Mouse (Mus musculus) forebrain, embryonic 13.5 days (tissue): ENCODE data around the gene Cdh16. TPM values are rescaled to one million over a fixed set of nuclear protein-coding genes. Genes with fewer than 3 reads are reported as not detected.
"Not testable (repeated sequence)": the region's sequence is repeated elsewhere in the genome, so short reads cannot be mapped to it uniquely, and the experiment has no call there.

ENCODE experiments used
- ATAC-seq: fragments of 200-750 bp; cut with Nextera tagmentation; 2 replicates; pipeline ENCODE4 v1.8.0; 2017
- H3K27ac ChIP-seq: fragments of 300-500 bp; sonication (generic); 2 replicates; pipeline ENCODE4 v1.5.1; 2015; ENCODE audit warnings: inconsistent platforms, mild to moderate bottlenecking, moderate library complexity
- H3K27me3 ChIP-seq: fragments of 300-500 bp; sonication (generic); 2 replicates; pipeline ENCODE4 v1.6.1; 2015; ENCODE audit warnings: mild to moderate bottlenecking, inconsistent platforms
- H3K36me3 ChIP-seq: fragments of 300-500 bp; sonication (generic); 2 replicates; pipeline ENCODE4 v1.6.1; 2015; ENCODE audit warnings: mild to moderate bottlenecking, inconsistent platforms; ENCODE audit not compliant: poor library complexity, severe bottlenecking
- H3K4me1 ChIP-seq: fragments of 300-500 bp; sonication (generic); 2 replicates; pipeline ENCODE4 v1.6.1; 2015; ENCODE audit warnings: inconsistent platforms
- H3K4me2 ChIP-seq: fragments of 300-500 bp; sonication (generic); 2 replicates; pipeline ENCODE4 v1.6.1; 2015; ENCODE audit warnings: inconsistent platforms, mild to moderate bottlenecking, moderate library complexity
- H3K4me3 ChIP-seq: fragments of 300-500 bp; sonication (generic); 2 replicates; pipeline ENCODE4 v1.5.1; 2015; ENCODE audit warnings: mild to moderate bottlenecking, inconsistent platforms
- H3K9ac ChIP-seq: fragments of 300-500 bp; sonication (generic); 2 replicates; pipeline ENCODE4 v1.6.1; 2015; ENCODE audit warnings: mild to moderate bottlenecking, inconsistent platforms
- H3K9me3 ChIP-seq: fragments of 300-500 bp; sonication (generic); replicated peaks from 2 replicates; pipeline ENCODE4 v1.6.1; 2016; ENCODE audit warnings: inconsistent platforms
- WGBS: fragments of 180-500 bp; shearing (Covaris S2); methylation state at CpG from one replicate; pipeline ENCODE4 v1.1.7; 2015; 5-methylcytosine and 5-hydroxymethylcytosine counted together
- polyA plus RNA-seq: library from polyadenylated mRNA; unstranded; fragments of >200 nt; fragmentation: Nextera tagmentation; extraction: Ambion mirVana; gene quantifications from 2 replicates; pipeline ENCODE4 v1.2.1, GENCODE M21; 2015

Cdh16 gene
- polyA plus RNA-seq: not detected in 2 replicates

DNA sequence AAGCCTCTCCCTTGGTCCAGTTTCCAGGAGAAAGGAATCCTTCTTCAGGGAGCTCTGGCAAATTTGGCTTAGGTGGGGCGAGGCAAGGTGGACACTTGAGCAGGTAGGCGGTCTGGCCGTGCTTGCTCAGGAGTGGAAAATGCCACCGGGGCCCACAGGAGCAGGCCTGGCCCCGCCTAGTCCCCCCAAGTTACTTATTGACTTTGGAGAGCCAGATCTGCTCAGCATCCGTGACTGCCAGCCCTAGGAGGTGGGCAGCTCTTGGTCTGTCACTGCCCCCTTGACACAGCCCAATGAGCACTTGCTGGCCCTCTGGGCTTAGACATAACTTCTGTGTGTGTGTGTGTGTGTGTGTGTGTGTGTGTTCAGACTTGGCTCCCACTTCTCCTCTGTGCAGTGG, at the start of gene Cdh16:
Gene Cdh16, minus strand, starts transcription at position 236 of the 400 bp plus-strand sequence.
- Histone ChIP-seq H3K4me3 (no peak within 1 kb of the TSS), H3K4me1 (no peaks in the 10 kb centered on the region), H3K9ac (no peak within 1 kb of the TSS), H3K27me3 (peaks cover 3% of the 10 kb centered on the region; the same call in 1 of the 2 replicates), H3K9me3 (no peaks in the 10 kb centered on the region), H3K4me2 (no peak within 1 kb of the TSS), H3K27ac (no peak within 1 kb of the TSS), H3K36me3 (no peaks in the 10 kb centered on the region)
- WGBS: 84% methylated on average over 6 of the region's 6 CpGs
- no peak for ATAC-seq

DNA sequence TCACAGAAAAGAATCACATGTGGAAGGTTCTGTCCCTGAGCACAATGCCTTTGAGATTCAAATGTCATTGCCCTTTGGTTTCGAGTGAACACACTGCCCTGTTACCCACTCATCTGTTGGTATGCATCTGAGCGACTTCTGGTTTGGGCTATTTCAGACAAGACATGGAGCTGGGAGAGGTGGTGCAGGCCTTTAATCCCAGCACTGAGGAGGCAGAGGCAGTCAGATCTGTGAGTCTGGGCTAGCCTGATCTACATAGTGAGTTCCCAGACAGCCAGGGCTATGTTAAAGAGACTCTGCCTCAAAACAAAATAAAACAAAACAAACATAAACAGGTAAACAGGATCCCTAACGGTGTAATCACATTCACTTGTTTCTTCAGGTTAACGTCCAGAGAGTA, 31.4 kb upstream of the Cdh16 start:
- 78% methylated on average over 4 of the region's 4 CpGs for WGBS
- Histone ChIP-seq H3K4me1 (no peaks in the 10 kb centered on the region), H3K4me2 (no peak overlapping the region), H3K4me3 (no peak overlapping the region), H3K27ac (no peak overlapping the region), H3K9me3 (no peaks in the 10 kb centered on the region), H3K36me3 (no peaks in the 10 kb centered on the region), H3K9ac (no peak overlapping the region), H3K27me3 (no peaks in the 10 kb centered on the region; the same call in 1 of the 2 replicates)
- ATAC-seq: no peak

DNA sequence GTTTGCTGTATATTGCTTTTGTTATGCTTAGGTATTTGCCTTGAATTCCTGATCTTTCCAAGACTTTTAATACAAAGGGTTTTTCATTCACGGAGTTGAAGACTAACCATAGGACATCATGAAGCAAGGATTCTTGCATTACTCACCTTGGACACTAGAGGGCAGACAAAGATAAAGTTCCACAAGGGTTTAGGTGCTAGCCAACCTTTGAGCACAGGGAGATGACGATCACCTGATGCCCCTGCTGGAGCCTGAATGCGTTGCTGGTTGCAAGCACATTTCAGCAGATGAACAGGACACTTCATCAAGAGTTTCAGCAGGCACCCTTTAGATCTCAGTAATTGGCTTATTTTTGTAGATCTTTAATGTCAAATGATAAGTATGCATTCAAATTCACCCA, 30.8 kb upstream of the Cdh16 start:
- under 1% methylated on average over 3 of the region's 3 CpGs for WGBS
- no peaks in the 10 kb centered on the region for H3K4me1 ChIP-seq
- no peaks in the 10 kb centered on the region; the same call in 1 of the 2 replicates for H3K27me3 ChIP-seq
- no peak overlapping the region for H3K4me2 ChIP-seq
- H3K27ac ChIP-seq: no peak overlapping the region
- H3K36me3 ChIP-seq: no peaks in the 10 kb centered on the region
- no peaks in the 10 kb centered on the region for H3K9me3 ChIP-seq
- H3K9ac ChIP-seq: no peak overlapping the region
- no peak overlapping the region for H3K4me3 ChIP-seq
- ATAC-seq: peak; percentile 88

DNA sequence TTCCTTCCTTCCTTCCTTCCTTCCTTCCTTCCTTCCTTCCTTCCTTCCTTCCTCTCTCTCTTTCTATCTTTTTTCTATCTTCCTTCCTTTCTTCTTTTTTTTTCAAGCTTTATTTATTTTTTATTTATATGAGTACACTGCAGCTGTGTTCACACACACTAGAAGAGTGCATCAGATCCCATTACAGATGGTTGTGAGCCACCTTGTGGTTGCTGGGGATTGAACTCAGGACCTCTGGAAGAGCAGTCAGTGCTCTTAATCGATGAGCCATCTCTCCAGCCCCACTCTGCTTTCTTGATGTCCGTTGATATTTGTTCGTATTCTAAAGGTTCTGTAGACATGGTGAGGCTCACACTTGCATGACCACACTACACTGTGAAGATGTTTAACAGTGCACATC, 20.0 kb upstream of the Cdh16 start:
- ATAC-seq, H3K9ac ChIP-seq, H3K27ac ChIP-seq, H3K36me3 ChIP-seq, H3K4me3 ChIP-seq, H3K4me2 ChIP-seq, H3K27me3 ChIP-seq, H3K9me3 ChIP-seq: not testable (repeated sequence)
- peaks cover 21% of the 10 kb centered on the region for H3K4me1 ChIP-seq
- 79% methylated on average over 3 of the region's 3 CpGs for WGBS

DNA sequence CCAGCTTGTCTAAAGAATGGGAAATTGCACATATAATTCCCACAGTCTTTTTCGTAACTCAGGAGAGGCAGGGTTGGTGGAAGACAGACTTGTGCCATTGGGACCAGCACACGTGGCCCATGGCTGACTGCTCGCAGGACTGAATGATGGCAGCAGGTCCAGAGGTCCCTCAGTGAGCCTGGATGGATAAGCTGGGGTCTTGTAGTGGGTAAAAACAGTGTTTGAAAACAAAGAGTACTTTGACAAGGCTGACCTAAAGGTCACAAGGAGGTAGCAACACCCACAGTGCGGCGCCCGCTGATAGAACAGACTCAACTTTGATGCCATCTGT, 18.1 kb upstream of the Cdh16 start:
- Histone ChIP-seq H3K4me2 (peak overlapping the region; percentile 95), H3K9ac (peak overlapping the region; percentile 92), H3K4me3 (peak overlapping the region; percentile 83), H3K27ac (no peak overlapping the region), H3K36me3 (peaks cover 20% of the 10 kb centered on the region), H3K27me3 (no peaks in the 10 kb centered on the region), H3K9me3 (no peaks in the 10 kb centered on the region), H3K4me1 (peaks cover 21% of the 10 kb centered on the region)
- peak; percentile 36 for ATAC-seq
- WGBS: 77% methylated on average over 6 of the region's 6 CpGs

DNA sequence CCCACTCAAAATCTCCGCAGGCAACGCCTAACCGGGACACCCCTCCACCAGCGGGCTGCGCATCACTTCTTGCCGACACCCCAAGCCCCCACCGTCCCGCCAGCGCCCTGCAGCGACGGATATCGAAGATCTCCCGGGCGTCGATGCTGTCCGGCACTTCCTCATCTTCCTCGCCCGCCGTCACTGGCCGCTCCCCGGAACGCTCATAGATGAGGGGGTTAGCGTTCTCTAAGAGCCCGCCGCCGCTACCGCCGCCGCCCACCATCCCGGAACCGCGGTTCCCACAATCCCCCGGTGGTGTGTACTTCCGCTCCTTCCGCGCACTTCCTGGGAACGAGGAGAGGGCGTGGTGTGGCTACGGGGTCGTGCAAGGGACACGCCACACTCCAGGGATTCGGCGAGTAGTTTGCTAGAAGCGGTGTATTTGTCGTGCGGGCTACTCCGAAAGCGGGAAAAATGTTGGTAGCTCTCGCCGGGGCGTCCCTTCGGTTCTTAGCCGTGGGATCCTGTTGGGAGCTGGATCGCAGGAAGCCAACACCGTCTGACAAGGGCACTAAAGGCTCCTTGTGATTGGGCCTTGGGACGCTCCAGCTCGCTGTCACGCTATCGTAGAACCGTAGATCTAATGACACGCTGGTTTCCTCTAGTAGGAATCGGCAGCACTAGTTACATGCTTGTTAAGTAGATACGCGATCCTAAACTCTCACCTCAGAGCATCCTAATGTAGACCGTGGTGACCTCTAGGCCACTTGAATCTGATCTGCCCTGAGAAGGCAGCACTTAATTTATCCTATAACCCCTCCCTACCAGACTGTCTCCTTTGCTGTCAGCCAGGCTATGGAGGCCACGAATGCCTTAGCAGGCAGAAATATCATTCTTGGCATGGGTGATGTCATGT, 17.5 kb upstream of the Cdh16 start, which contains the start of gene Ciao2b:
Gene Ciao2b, minus strand, starts transcription at position 540 of the 898 bp plus-strand sequence.
- peak within 1 kb of the TSS; percentile 95 for H3K4me2 ChIP-seq
- under 1% methylated on average over 66 of the region's 66 CpGs for WGBS
- peak within 1 kb of the TSS; percentile 73; the same call in 1 of the 2 replicates for H3K27ac ChIP-seq
- peak within 1 kb of the TSS; percentile 83 for H3K4me3 ChIP-seq
- H3K36me3 ChIP-seq: peaks cover 20% of the 10 kb centered on the region
- peaks cover 21% of the 10 kb centered on the region for H3K4me1 ChIP-seq
- no peaks in the 10 kb centered on the region for H3K27me3 ChIP-seq
- H3K9me3 ChIP-seq: no peaks in the 10 kb centered on the region
- peak; percentile 98 for ATAC-seq
- peak within 1 kb of the TSS; percentile 92 for H3K9ac ChIP-seq

DNA sequence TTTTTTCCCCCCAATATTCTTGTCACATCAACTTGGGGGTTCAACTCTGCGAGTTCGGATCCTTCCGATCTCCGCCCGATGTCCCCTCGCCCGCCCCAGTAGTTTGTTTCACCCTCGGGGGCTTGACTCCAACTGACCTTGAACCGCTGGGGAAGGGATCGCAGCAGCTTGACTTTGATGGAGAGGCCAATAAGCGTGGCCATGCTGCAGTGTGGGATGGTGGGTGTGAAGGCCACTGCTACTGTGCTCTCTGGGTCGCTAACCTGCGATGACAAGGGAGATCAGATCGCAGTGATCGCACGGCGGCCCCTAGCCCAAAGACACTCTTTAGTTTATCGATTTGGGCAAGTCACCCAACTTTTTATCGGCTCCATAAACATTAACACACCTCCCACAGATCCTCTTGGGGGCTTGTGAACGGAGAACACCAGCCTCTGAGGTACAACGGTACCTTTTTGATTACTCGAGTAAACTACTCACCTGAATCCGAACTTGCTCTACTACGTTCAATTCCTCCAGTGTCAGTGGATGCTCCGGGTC, 16.7 kb upstream of the Cdh16 start:
- H3K4me1 ChIP-seq: peaks cover 21% of the 10 kb centered on the region
- no peaks in the 10 kb centered on the region for H3K27me3 ChIP-seq
- H3K36me3 ChIP-seq: peaks cover 22% of the 10 kb centered on the region
- H3K27ac ChIP-seq: no peak overlapping the region
- 13% methylated on average over 25 of the region's 25 CpGs for WGBS
- peak overlapping the region; percentile 83 for H3K4me3 ChIP-seq
- H3K9ac ChIP-seq: peak overlapping the region; percentile 92
- no peak for ATAC-seq
- peak overlapping the region; percentile 95 for H3K4me2 ChIP-seq
- H3K9me3 ChIP-seq: no peaks in the 10 kb centered on the region

DNA sequence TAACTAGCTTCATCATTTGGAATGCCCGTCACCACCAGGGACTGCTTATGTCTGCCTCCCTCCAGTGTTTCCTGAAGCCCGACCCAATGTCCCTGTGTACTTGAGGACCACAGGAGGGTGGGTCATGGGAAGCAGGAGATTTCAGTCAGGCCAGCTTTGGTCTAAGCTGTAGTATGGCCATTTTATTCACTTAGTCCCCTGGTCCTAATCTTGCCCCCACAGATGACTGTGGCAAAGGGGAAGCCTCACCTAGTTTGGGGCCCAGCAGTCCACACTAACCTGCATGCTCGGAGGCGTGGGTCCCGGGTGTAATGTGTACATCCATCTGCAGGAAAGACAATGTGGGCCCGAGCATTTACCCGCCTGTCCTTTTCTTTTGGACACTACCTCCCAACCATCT, 16.0 kb upstream of the Cdh16 start:
- H3K4me2 ChIP-seq: peak overlapping the region; percentile 95
- no peak for ATAC-seq
- H3K36me3 ChIP-seq: peaks cover 29% of the 10 kb centered on the region
- H3K4me1 ChIP-seq: peaks cover 21% of the 10 kb centered on the region
- no peak overlapping the region for H3K27ac ChIP-seq
- no peaks in the 10 kb centered on the region for H3K9me3 ChIP-seq
- H3K27me3 ChIP-seq: no peaks in the 10 kb centered on the region
- peak overlapping the region; percentile 92 for H3K9ac ChIP-seq
- 87% methylated on average over 7 of the region's 7 CpGs for WGBS
- peak overlapping the region; percentile 83 for H3K4me3 ChIP-seq

DNA sequence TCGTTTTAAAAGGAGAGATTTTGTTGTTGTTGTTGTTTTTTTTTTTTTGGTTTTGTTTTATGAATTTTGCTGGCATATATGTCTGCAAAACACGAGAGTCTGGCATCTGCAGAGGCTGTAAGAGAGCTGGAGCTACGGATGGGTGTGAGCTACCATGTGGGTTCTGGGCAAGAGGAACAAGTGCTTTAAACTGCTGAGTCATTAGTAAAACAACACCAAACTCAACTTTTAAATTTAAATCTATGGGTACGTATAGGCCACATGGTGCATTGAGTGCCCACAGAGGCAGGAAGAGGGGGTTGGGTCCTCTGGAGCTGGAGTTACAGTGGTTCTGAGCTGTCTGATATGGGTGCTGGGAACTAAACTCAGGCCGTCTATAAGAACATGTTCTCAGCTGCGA, 13.8 kb upstream of the Cdh16 start:
- no peak for ATAC-seq
- Histone ChIP-seq H3K27me3 (no peaks in the 10 kb centered on the region), H3K4me3 (no peak overlapping the region), H3K4me1 (peaks cover 21% of the 10 kb centered on the region), H3K9ac (no peak overlapping the region), H3K9me3 (no peaks in the 10 kb centered on the region), H3K4me2 (no peak overlapping the region), H3K36me3 (peaks cover 41% of the 10 kb centered on the region), H3K27ac (no peak overlapping the region)
- 89% methylated on average over 6 of the region's 6 CpGs for WGBS

DNA sequence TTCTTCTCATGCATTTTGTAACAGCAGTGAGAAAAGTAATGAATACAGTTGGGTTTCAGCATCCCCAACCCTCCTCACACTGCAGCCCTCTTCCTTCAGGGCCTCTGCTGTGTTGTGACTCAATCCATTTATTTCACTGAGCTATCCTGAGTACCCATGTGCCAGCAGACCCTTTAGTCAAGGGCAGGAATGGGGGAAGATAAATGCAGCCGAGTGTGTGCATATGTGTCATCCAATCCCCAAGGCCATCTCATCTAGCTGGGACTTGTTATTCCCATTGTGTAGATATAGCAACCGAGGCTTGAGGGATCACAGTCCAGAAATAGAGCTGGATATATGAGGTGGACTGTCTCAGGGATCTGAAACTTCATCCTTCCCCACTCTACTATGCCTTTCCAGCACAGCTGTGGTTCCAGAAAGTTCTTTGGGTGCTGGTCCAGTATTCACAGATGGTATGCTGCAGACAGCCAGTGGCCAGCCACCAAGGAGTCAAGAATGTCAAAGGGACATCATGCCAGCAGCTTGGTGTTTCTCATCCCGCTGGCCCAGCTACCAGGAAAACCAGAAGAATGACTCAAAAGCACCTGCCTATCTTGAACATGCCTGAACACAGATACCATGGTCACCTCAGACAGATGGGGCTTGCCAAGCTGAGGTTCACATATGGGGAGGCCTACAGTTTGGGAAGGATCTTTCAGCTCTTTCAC, 11.0 kb upstream of the Cdh16 start:
- H3K9me3 ChIP-seq: no peaks in the 10 kb centered on the region
- WGBS: 85% methylated on average over 3 of the region's 3 CpGs
- H3K4me1 ChIP-seq: peaks cover 11% of the 10 kb centered on the region
- no peak overlapping the region for H3K4me2 ChIP-seq
- H3K9ac ChIP-seq: no peak overlapping the region
- no peak overlapping the region for H3K4me3 ChIP-seq
- H3K27me3 ChIP-seq: peaks cover 9% of the 10 kb centered on the region
- peaks cover 41% of the 10 kb centered on the region for H3K36me3 ChIP-seq
- no peak overlapping the region for H3K27ac ChIP-seq
- ATAC-seq: no peak

DNA sequence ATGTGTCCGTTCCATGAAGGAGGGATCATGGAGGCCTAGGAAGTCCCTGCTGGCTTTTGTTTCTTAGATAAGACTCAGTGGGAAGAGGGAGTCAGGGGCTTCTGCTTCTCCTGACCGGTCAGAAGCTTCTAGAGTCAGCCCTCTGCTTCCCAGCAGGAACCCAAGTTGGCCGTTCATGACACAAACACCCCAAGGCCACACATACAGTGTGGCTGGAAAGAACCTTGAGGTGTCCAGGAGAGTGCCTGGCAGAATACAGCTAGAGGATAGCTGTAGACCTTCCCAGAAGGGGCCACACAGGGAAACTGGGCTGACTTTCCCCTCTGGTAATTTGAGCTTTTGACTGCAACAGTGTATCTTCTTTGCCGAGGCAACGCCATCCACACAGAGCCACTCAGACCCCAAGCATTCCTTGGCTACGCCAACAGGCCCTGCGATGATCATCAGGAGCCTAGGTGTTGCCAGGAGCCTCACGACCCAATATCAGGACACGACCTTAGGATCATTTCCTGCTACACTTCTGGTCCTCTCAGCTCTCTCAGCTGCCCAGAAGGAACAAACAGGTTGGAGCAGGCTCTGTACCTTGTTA, 9.1 kb upstream of the Cdh16 start:
- WGBS: 65% methylated on average over 9 of the region's 9 CpGs
- Histone ChIP-seq H3K27ac (no peak overlapping the region), H3K36me3 (peaks cover 27% of the 10 kb centered on the region; the same call in 1 of the 2 replicates), H3K9me3 (no peaks in the 10 kb centered on the region), H3K9ac (no peak overlapping the region), H3K27me3 (peaks cover 22% of the 10 kb centered on the region), H3K4me3 (no peak overlapping the region), H3K4me1 (peaks cover 7% of the 10 kb centered on the region), H3K4me2 (no peak overlapping the region)
- no peak for ATAC-seq

DNA sequence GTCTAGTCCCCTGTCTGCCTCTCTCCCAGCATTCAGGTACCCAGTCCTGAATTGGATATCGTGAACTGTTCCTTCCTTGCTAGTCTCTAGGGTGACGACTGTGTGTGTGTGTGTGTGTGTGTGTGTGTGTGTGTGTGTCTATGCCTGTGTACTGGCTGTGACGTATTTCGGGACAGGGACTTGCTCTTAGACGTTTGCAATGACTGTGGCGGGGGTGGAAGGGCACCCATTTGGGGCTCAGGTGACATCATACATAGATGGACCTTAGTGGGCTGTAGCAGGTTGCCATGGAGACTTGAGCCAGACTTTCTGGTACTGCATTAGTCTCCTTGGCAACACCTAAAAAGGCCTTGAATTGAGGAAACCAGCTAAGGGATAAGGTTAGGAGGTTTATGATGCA, 8.3 kb upstream of the Cdh16 start:
- H3K27me3 ChIP-seq: peaks cover 22% of the 10 kb centered on the region

More for the DNA sequence above, 8.3 kb upstream of the Cdh16 start:
- Histone ChIP-seq H3K4me3 (no peak overlapping the region), H3K9ac (no peak overlapping the region), H3K27ac (no peak overlapping the region), H3K36me3 (peaks cover 21% of the 10 kb centered on the region; the same call in 1 of the 2 replicates), H3K4me2 (no peak overlapping the region), H3K4me1 (peaks cover 7% of the 10 kb centered on the region), H3K9me3 (no peaks in the 10 kb centered on the region)
- peak; percentile 33; the same call in 1 of the 2 replicates for ATAC-seq
- 56% methylated on average over 6 of the region's 6 CpGs for WGBS
